Mouse (Mus musculus) intestine, postnatal 0 days (tissue): ENCODE results near the gene Ranbp3l. TPM values are rescaled to one million over a fixed set of nuclear protein-coding genes. Genes with fewer than 3 reads are reported as not detected.

ENCODE experiments used
- ATAC-seq: fragments of 200-750 bp; cut with Nextera tagmentation; 2 replicates; pipeline ENCODE4 v1.8.0; 2017; ENCODE audit warnings: mild to moderate bottlenecking, moderate TSS enrichment, moderate library complexity
- H3K27ac ChIP-seq: fragments of 300-500 bp; sonication (generic); 2 replicates; pipeline ENCODE4 v1.5.1; 2014; ENCODE audit warnings: mild to moderate bottlenecking, low read depth, low read length, moderate library complexity
- H3K27me3 ChIP-seq: fragments of 300-500 bp; sonication (generic); replicated peaks from 2 replicates; pipeline ENCODE4 v1.6.1; 2014; ENCODE audit warnings: low read length, mixed read lengths; ENCODE audit not compliant: control insufficient read depth, insufficient read depth
- H3K36me3 ChIP-seq: fragments of 300-500 bp; sonication (generic); 2 replicates; pipeline ENCODE4 v1.6.1; 2014; ENCODE audit warnings: mild to moderate bottlenecking, moderate library complexity; ENCODE audit not compliant: control insufficient read depth, insufficient read depth
- H3K4me1 ChIP-seq: fragments of 300-500 bp; sonication (generic); replicated peaks from 2 replicates; pipeline ENCODE4 v1.6.1; 2014; ENCODE audit warnings: antibody characterized with exemption, low read length, mixed read lengths; ENCODE audit not compliant: control insufficient read depth, insufficient read depth
- H3K4me2 ChIP-seq: fragments of 300-500 bp; sonication (generic); replicated peaks from 2 replicates; pipeline ENCODE4 v1.6.1; 2014; ENCODE audit warnings: low read depth, mild to moderate bottlenecking, moderate library complexity
- H3K4me3 ChIP-seq: fragments of 300-500 bp; sonication (generic); 2 replicates; pipeline ENCODE4 v1.5.1; 2014; ENCODE audit warnings: low read depth, low read length
- H3K9ac ChIP-seq: fragments of 300-500 bp; sonication (generic); 2 replicates; pipeline ENCODE4 v1.6.1; 2014; ENCODE audit warnings: mild to moderate bottlenecking, low read depth, low read length
- H3K9me3 ChIP-seq: fragments of 300-500 bp; sonication (generic); 2 replicates; pipeline ENCODE4 v1.6.1; 2016; ENCODE audit warnings: mixed run types; ENCODE audit not compliant: control insufficient read depth
- CTCF ChIP-seq: sonication (generic); IDR thresholded peaks from 2 replicates; pipeline ENCODE4 v1.5.1; 2016; ENCODE audit warnings: low read depth, mild to moderate bottlenecking, control low read depth, antibody characterized with exemption, moderate library complexity
- WGBS: fragments of 180-500 bp; shearing (Covaris S2); extraction: QIAGEN DNeasy Blood & Tissue Kit; methylation state at CpG from one replicate; pipeline ENCODE4 v1.1.7; 2014; 5-methylcytosine and 5-hydroxymethylcytosine counted together
- polyA plus RNA-seq: library from polyadenylated mRNA; unstranded; fragments of >200 nt; fragmentation: Nextera tagmentation; extraction: Ambion mirVana; gene quantifications from 2 replicates; pipeline ENCODE4 v1.2.1, GENCODE M21; 2015

Gene Ranbp3l
- polyA plus RNA-seq, 1 experiment from 2014 or later = 0.29 TPM

GRCm38 (mm10) chr15:9068881-9069280, 101.1 kb downstream of the Ranbp3l start:
- no peaks in the 10 kb centered on the region for H3K27me3 ChIP-seq
- H3K9me3 ChIP-seq = no peaks in the 10 kb centered on the region
- 40% methylated on average over 4 of the region's 4 CpGs for WGBS
- no peaks in the 10 kb centered on the region for H3K36me3 ChIP-seq
- no peak for ATAC-seq
- H3K4me1 ChIP-seq = no peaks in the 10 kb centered on the region; the same call in 1 of the 2 replicates
- H3K4me2 ChIP-seq = no peak overlapping the region
- TF ChIP-seq CTCF = no peak
- no peak overlapping the region for H3K9ac ChIP-seq
- no peak overlapping the region for H3K4me3 ChIP-seq
- H3K27ac ChIP-seq = no peak overlapping the region

DNA sequence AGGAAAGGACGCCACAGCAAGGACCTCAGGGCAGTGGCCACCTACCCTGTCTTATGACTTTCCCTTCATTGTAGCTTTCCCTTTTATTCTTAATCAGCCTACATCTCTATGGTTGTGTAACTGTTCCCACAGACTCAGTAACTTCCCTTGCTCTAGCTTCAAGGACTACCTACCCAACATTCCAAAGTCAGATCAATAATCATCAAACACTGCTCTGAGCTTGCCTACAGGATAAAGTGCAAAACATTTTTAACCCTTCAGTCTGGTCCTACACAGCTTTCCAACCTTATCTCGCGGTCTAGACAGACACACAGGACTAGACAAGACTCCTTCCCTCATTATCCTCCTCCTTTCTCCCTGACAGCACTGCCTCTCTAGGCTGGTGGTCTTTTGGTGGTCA, 102.6 kb downstream of the Ranbp3l start:
- Histone ChIP-seq H3K9ac (peak overlapping the region; percentile 48), H3K4me1 (peaks cover 4% of the 10 kb centered on the region), H3K4me2 (peak overlapping the region; percentile 85), H3K27me3 (no peaks in the 10 kb centered on the region), H3K36me3 (no peaks in the 10 kb centered on the region), H3K27ac (peak overlapping the region; percentile 95), H3K9me3 (no peaks in the 10 kb centered on the region), H3K4me3 (peak overlapping the region; percentile 95)
- WGBS = 2% methylated on average over 3 of the region's 3 CpGs
- peak; percentile 4; the same call in 1 of the 2 replicates for ATAC-seq
- TF ChIP-seq CTCF = no peak

DNA sequence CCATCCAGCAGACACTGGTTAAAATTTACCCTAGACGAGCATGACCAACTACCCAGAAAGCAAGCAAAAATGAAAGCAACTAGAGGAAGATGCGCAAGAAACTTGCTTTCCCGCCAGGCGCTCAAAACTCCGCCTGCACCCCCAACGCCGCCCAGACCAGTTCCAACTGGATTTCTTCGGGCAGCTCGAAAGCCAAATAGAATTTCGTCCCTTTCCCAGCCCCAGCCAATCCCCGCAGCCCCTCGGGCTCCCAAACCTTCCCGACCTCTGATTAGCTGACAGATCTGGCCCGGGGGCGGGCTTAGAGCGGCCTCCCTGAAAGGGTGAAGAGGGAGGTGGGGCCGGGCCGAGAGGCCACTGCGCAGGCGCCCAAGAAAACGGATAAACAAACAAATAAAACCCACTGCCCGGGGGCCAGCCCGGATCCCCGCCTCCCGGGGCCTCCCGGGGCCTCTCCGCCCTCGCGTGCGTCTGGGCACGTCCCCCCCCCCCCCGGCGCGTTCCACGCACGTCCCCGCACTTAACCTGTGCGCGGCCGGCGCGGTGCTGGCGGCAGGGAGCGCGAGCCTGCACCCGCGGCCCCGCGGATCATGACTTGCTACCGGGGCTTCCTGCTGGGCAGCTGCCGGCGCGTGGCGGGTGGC, 103.3 kb downstream of the Ranbp3l start, which contains the start of gene Nadk2:
Nadk2 (plus strand) TSS at position 349 of the 644 bp plus-strand sequence.
- Histone ChIP-seq H3K9me3 (no peaks in the 10 kb centered on the region), H3K36me3 (no peaks in the 10 kb centered on the region), H3K4me3 (peak within 1 kb of the TSS; percentile 95), H3K4me2 (peak within 1 kb of the TSS; percentile 85), H3K27me3 (no peaks in the 10 kb centered on the region), H3K9ac (peak within 1 kb of the TSS; percentile 92), H3K4me1 (peaks cover 6% of the 10 kb centered on the region), H3K27ac (peak within 1 kb of the TSS; percentile 95)
- WGBS = under 1% methylated on average over 53 of the region's 54 CpGs
- no peak for TF ChIP-seq CTCF
- ATAC-seq = peak; percentile 96

- under 1% methylated on average over 61 of the region's 66 CpGs for WGBS
- H3K27me3 ChIP-seq = no peaks in the 10 kb centered on the region
- H3K9me3 ChIP-seq = no peaks in the 10 kb centered on the region
- peak overlapping the region; percentile 85 for H3K4me2 ChIP-seq
- TF ChIP-seq CTCF = no peak
- no peaks in the 10 kb centered on the region for H3K36me3 ChIP-seq
- H3K9ac ChIP-seq = peak overlapping the region; percentile 92
- peak overlapping the region; percentile 95 for H3K4me3 ChIP-seq
- peaks cover 9% of the 10 kb centered on the region for H3K4me1 ChIP-seq
- H3K27ac ChIP-seq = peak overlapping the region; percentile 95
- peak; percentile 0; the same call in 1 of the 2 replicates for ATAC-seq
Measured at GRCm38 (mm10) chr15:9071556-9072544, 104.1 kb downstream of the Ranbp3l start.

GRCm38 (mm10) chr15:9072630-9073029, 104.9 kb downstream of the Ranbp3l start:
- Histone ChIP-seq H3K27me3 (no peaks in the 10 kb centered on the region), H3K27ac (peak overlapping the region; percentile 57; the same call in 1 of the 2 replicates), H3K4me3 (peak overlapping the region; percentile 95), H3K9me3 (no peaks in the 10 kb centered on the region), H3K9ac (peak overlapping the region; percentile 31; the same call in 1 of the 2 replicates), H3K4me1 (peaks cover 9% of the 10 kb centered on the region), H3K4me2 (peak overlapping the region; percentile 85), H3K36me3 (no peaks in the 10 kb centered on the region)
- no peak for TF ChIP-seq CTCF
- WGBS = 8% methylated on average over 5 of the region's 5 CpGs
- no peak for ATAC-seq
